Mouse (Mus musculus): ENCODE measurements around the gene Lgr5. TPM values are rescaled to one million over a fixed set of nuclear protein-coding genes. Genes with fewer than 3 reads are reported as not detected.
A peak's percentile ranks its signal among the peaks of the same experiment; 100 is the strongest.

Lgr5 gene
- total and polyA plus RNA-seq, 3 experiments = not detected

- H3K4me1 ChIP-seq (ENCODE audit: control insufficient read depth in 1 of 2, insufficient read depth in 2 of 2) = peaks cover 0 to 12% of the 10 kb centered on the region in 2 experiments; a peak in 2 of 4 replicates
- DNase-seq (ENCODE audit: extremely low read depth) = no peak
- no peak overlapping the region for H3K27ac ChIP-seq (ENCODE audit: insufficient read depth, low read depth)
- no peaks in the 10 kb centered on the region for H3K27me3 ChIP-seq (replicated peaks)
- H3K79me2 ChIP-seq (replicated peaks; ENCODE audit: control insufficient read depth, extremely low read depth, insufficient read depth, poor library complexity, severe bottlenecking) = no peaks in the 10 kb centered on the region
- no peak overlapping the region for H3K9ac ChIP-seq (ENCODE audit: insufficient read depth, low read depth)
- H3K4me3 ChIP-seq (replicated peaks in 1 of 3; ENCODE audit: low read depth in 2 of 3, low read length in 2 of 3, poor library complexity in 1 of 3) = no peak overlapping the region
- no peaks in the 10 kb centered on the region for H3K9me3 ChIP-seq (replicated peaks; ENCODE audit: low read length)
- in situ Hi-C loops (cut with MboI; ENCODE audit: low pct_ligation_motif_present, low pct_unique_long_range_greater_than_20kb, low sequenced_read_pairs) (no loop called here), dilution Hi-C loops (cut with MboI; ENCODE audit: extremely low pct_ligation_motif_present, extremely low pct_unique_long_range_greater_than_20kb, low sequenced_read_pairs) (no loop called here)
- H3K4me2 ChIP-seq (ENCODE audit: insufficient read depth, low read depth, poor library complexity, severe bottlenecking) = no peak overlapping the region
- no peak for TF ChIP-seq NELFE (IDR thresholded peaks at IDR 0.05; ENCODE audit: low read depth, low read length)
- no peak for TF ChIP-seq ZKSCAN1 (IDR thresholded peaks at IDR 0.05; ENCODE audit: borderline replicate concordance, low read depth, low read length)
- TF ChIP-seq JUND (conservative IDR thresholded peaks at IDR 0.05; ENCODE audit: low read depth, low read length) = no peak
- TF ChIP-seq POLR2AphosphoS2 (IDR thresholded peaks at IDR 0.05; ENCODE audit: low read depth, low read length) = no peak
- TF ChIP-seq ZMIZ1 (IDR thresholded peaks at IDR 0.05; ENCODE audit: low read depth, low read length) = no peak
- TF ChIP-seq ETS1 (conservative IDR thresholded peaks at IDR 0.05; ENCODE audit: low read depth, low read length) = no peak
- TF ChIP-seq MYC (IDR thresholded peaks at IDR 0.05; ENCODE audit: low read depth, low read length) = no peak
- TF ChIP-seq GABPA (IDR thresholded peaks at IDR 0.05; ENCODE audit: insufficient replicate concordance, low read depth, low read length) = no peak
- TF ChIP-seq POLR2A (IDR thresholded peaks at IDR 0.05; ENCODE audit: low read depth, low read length) = no peak
- no peak for TF ChIP-seq UBTF (IDR thresholded peaks at IDR 0.05; ENCODE audit: low read depth, low read length)
- TF ChIP-seq MXI1 (IDR thresholded peaks at IDR 0.05; ENCODE audit: low read depth, low read length) = no peak
- H3K36me3 ChIP-seq (replicated peaks in 1 of 2; ENCODE audit: control insufficient read depth in 1 of 2, insufficient read depth in 1 of 2, low read length in 1 of 2) = no peaks in the 10 kb centered on the region
Observed at GRCm38 (mm10) chr10:115583071-115583470, 4.5 kb downstream of the Lgr5 start.

GRCm38 (mm10) chr10:115581971-115582370, 5.6 kb downstream of the Lgr5 start:
- DNase-seq (ENCODE audit: extremely low read depth) = peak; percentile 39
- Histone ChIP-seq H3K9ac (ENCODE audit: insufficient read depth, low read depth) (no peak overlapping the region), H3K79me2 (replicated peaks; ENCODE audit: control insufficient read depth, extremely low read depth, insufficient read depth, poor library complexity, severe bottlenecking) (no peaks in the 10 kb centered on the region), H3K27me3 (replicated peaks) (no peaks in the 10 kb centered on the region), H3K4me3 (replicated peaks in 1 of 3; ENCODE audit: low read depth in 2 of 3, low read length in 2 of 3, poor library complexity in 1 of 3) (no peak overlapping the region), H3K27ac (ENCODE audit: insufficient read depth, low read depth) (no peak overlapping the region), H3K36me3 (replicated peaks in 1 of 2; ENCODE audit: control insufficient read depth in 1 of 2, insufficient read depth in 1 of 2, low read length in 1 of 2) (no peaks in the 10 kb centered on the region), H3K4me1 (ENCODE audit: control insufficient read depth in 1 of 2, insufficient read depth in 2 of 2) (peaks cover 0 to 12% of the 10 kb centered on the region in 2 experiments; a peak in 2 of 4 replicates), H3K4me2 (ENCODE audit: insufficient read depth, low read depth, poor library complexity, severe bottlenecking) (0 out of 2 replicates have a peak overlapping the region, but pooled peaks have one; percentile 2), H3K9me3 (replicated peaks; ENCODE audit: low read length) (no peaks in the 10 kb centered on the region)
- dilution Hi-C loops (cut with MboI; ENCODE audit: extremely low pct_ligation_motif_present, extremely low pct_unique_long_range_greater_than_20kb, low sequenced_read_pairs) = no loop called here
- in situ Hi-C loops (cut with MboI; ENCODE audit: low pct_ligation_motif_present, low pct_unique_long_range_greater_than_20kb, low sequenced_read_pairs) = no loop called here
- TF ChIP-seq POLR2A (IDR thresholded peaks at IDR 0.05; ENCODE audit: low read depth, low read length) = no peak
- no peak for TF ChIP-seq MYC (IDR thresholded peaks at IDR 0.05; ENCODE audit: low read depth, low read length)
- TF ChIP-seq JUN (IDR thresholded peaks at IDR 0.05; ENCODE audit: insufficient read depth, low read depth, low read length) = no peak
- no peak for TF ChIP-seq MAZ (IDR thresholded peaks at IDR 0.05; ENCODE audit: low read depth, low read length)
- no peak for TF ChIP-seq CTCF (conservative IDR thresholded peaks at IDR 0.05 in 1 of 2, IDR thresholded peaks at IDR 0.05 in 1 of 2; ENCODE audit: low read depth in 2 of 2, low read length in 2 of 2)
- no peak for TF ChIP-seq ELF1 (IDR thresholded peaks at IDR 0.05; ENCODE audit: low read depth, low read length)
- TF ChIP-seq GABPA (IDR thresholded peaks at IDR 0.05; ENCODE audit: insufficient replicate concordance, low read depth, low read length) = no peak
- no peak for TF ChIP-seq RAD21 (IDR thresholded peaks at IDR 0.05; ENCODE audit: low read depth, low read length)
- TF ChIP-seq MXI1 (IDR thresholded peaks at IDR 0.05; ENCODE audit: low read depth, low read length) = no peak
- TF ChIP-seq POLR2AphosphoS2 (IDR thresholded peaks at IDR 0.05; ENCODE audit: low read depth, low read length) = no peak
- no peak for TF ChIP-seq USF1 (IDR thresholded peaks at IDR 0.05; ENCODE audit: low read depth, low read length)
- TF ChIP-seq UBTF (IDR thresholded peaks at IDR 0.05; ENCODE audit: low read depth, low read length) = no peak
- no peak for TF ChIP-seq BHLHE40 (IDR thresholded peaks at IDR 0.05; ENCODE audit: low read depth, low read length)
- no peak for TF ChIP-seq E2F4 (IDR thresholded peaks at IDR 0.05; ENCODE audit: insufficient replicate concordance, low read depth, low read length)
- no peak for TF ChIP-seq ETS1 (conservative IDR thresholded peaks at IDR 0.05; ENCODE audit: low read depth, low read length)
- TF ChIP-seq MAFK (IDR thresholded peaks at IDR 0.05; ENCODE audit: insufficient replicate concordance, low read length) = no peak
- TF ChIP-seq MAX (IDR thresholded peaks at IDR 0.05; ENCODE audit: low read length) = no peak

All from CH12.LX (cell line).